Mouse (Mus musculus) limb, embryonic 14.5 days (tissue): ENCODE data around the gene Lamb3. TPM values are rescaled to one million over a fixed set of nuclear protein-coding genes. Genes with fewer than 3 reads are reported as not detected.

Experiments used
- ATAC-seq: fragments of 200-750 bp; cut with Nextera tagmentation; 2 replicates; pipeline ENCODE4 v1.8.0; 2017; ENCODE audit warnings: low read depth, moderate number of reproducible peaks, moderate TSS enrichment; ENCODE audit not compliant: low FRiP score
- DNase-seq: peaks from one replicate; pipeline ENCODE4 v3.0.0-alpha.2; 2015; ENCODE audit warnings: low spot score
- H3K27ac ChIP-seq: fragments of 300-500 bp; sonication (generic); replicated peaks from 2 replicates; pipeline ENCODE4 v1.5.1; 2014; ENCODE audit warnings: low read depth, mild to moderate bottlenecking, low read length, moderate library complexity, mixed read lengths
- H3K27me3 ChIP-seq: fragments of 300-500 bp; sonication (generic); 2 replicates; pipeline ENCODE4 v1.6.1; 2014; ENCODE audit warnings: low read length, mixed read lengths; ENCODE audit not compliant: control insufficient read depth, insufficient read depth
- H3K36me3 ChIP-seq: fragments of 300-500 bp; sonication (generic); 2 replicates; pipeline ENCODE4 v1.6.1; 2014; ENCODE audit warnings: mild to moderate bottlenecking, low read length, moderate library complexity, mixed read lengths; ENCODE audit not compliant: control insufficient read depth, insufficient read depth
- H3K4me1 ChIP-seq: fragments of 300-500 bp; sonication (generic); 2 replicates; pipeline ENCODE4 v1.6.1; 2014; ENCODE audit warnings: antibody characterized with exemption, low read length, mixed read lengths; ENCODE audit not compliant: control insufficient read depth, insufficient read depth
- H3K4me2 ChIP-seq: fragments of 300-500 bp; sonication (generic); replicated peaks from 2 replicates; pipeline ENCODE4 v1.6.1; 2014; ENCODE audit warnings: low read depth, mild to moderate bottlenecking, low read length, moderate library complexity; ENCODE audit not compliant: severe bottlenecking
- H3K4me3 ChIP-seq: fragments of 300-500 bp; sonication (generic); replicated peaks from 2 replicates; pipeline ENCODE4 v1.5.1; 2014; ENCODE audit warnings: low read length
- H3K9ac ChIP-seq: fragments of 300-500 bp; sonication (generic); 2 replicates; pipeline ENCODE4 v1.6.1; 2014; ENCODE audit warnings: mild to moderate bottlenecking, low read depth, low read length, moderate library complexity; ENCODE audit not compliant: severe bottlenecking
- H3K9me3 ChIP-seq: fragments of 300-500 bp; sonication (generic); 2 replicates; pipeline ENCODE4 v1.6.1; 2016; ENCODE audit warnings: low read length; ENCODE audit not compliant: control insufficient read depth
- POLR2A ChIP-seq: fragments of 200-500 bp; IDR thresholded peaks from 2 replicates; pipeline ENCODE4 v1.8.0; 2012; ENCODE audit warnings: inconsistent platforms, mild to moderate bottlenecking, moderate library complexity, borderline replicate concordance; ENCODE audit not compliant: insufficient read depth, insufficient read length; ENCODE audit errors: extremely low read depth
- WGBS: fragments of 180-500 bp; shearing (Covaris S2); extraction: QIAGEN DNeasy Blood & Tissue Kit; methylation state at CpG from one replicate; pipeline ENCODE4 v1.1.7; 2014; 5-methylcytosine and 5-hydroxymethylcytosine counted together
- polyA plus RNA-seq, 2 experiments: library from polyadenylated mRNA; depleted of rRNA in 1 of 2; stranded (reverse) in 1 of 2; unstranded in 1 of 2; fragments of >200 nt; fragmentation: Nextera tagmentation in 1 of 2; extraction: Ambion mirVana in 1 of 2; gene quantifications; 2 replicates each; pipeline versions ENCODE4 v1.2.1 to v1.2.3; 2012 to 2014

The Lamb3 gene
- polyA plus RNA-seq, 2 experiments, result 4.0 to 4.6 TPM

DNA sequence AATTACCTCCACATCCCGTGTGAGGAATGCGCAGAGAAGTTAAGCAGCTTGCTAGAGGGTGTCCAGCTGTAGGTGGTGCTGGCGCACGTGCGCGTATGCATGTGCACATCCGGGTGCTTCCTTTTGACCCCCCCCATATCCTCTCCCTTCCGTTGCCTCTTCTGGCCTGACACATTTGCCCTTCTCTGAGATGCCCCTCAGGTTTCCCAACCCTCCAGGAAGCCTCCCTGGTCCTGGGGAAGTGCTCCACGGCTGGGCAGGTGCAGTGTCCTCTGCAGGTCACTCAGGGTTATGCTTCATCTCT is 129.5 kb downstream of the Lamb3 start:
- DNase-seq, result no peak
- 83% methylated on average over 9 of the region's 9 CpGs for WGBS
- no peak for ATAC-seq

DNA sequence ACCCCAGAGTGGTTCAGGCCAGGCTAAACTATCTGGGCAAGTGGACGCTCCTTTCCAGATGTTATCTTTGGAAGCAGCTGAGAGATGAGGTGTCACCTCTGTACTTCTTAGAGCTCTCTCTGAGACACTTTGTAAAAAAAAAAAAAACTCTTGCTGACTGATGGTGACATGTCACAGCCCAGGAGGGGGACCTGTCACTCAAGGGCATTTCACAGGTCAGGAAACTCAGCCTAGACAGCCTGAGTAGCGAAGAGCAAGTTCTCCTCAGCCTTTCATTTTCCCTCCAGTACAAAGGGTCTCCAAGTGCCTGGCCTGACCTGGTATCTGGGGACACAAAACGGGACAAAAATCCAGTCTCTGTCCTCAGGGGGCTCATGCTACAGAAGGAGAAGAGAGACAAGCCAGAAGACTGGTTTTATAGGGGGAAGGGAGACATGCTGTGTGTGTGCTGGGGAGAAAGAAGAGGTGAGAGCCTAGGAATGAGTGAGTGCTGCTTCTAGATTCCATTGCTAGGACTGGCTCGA is 130.3 kb downstream of the Lamb3 start:
- Histone ChIP-seq H3K27ac (no peak overlapping the region), H3K9ac (no peak overlapping the region), H3K36me3 (no peaks in the 10 kb centered on the region), H3K27me3 (no peaks in the 10 kb centered on the region), H3K4me1 (no peaks in the 10 kb centered on the region), H3K4me3 (no peak overlapping the region), H3K4me2 (no peak overlapping the region), H3K9me3 (no peaks in the 10 kb centered on the region)
- WGBS, result 64% methylated on average over 4 of the region's 4 CpGs
- no peak for TF ChIP-seq POLR2A
- no peak for DNase-seq
- ATAC-seq, result no peak

More for the DNA sequence above, 129.5 kb downstream of the Lamb3 start:
- H3K9me3 ChIP-seq, result no peaks in the 10 kb centered on the region
- H3K27me3 ChIP-seq, result no peaks in the 10 kb centered on the region
- H3K4me3 ChIP-seq, result no peak overlapping the region
- H3K4me1 ChIP-seq, result no peaks in the 10 kb centered on the region
- H3K27ac ChIP-seq, result no peak overlapping the region
- no peak overlapping the region for H3K4me2 ChIP-seq
- H3K9ac ChIP-seq, result no peak overlapping the region
- H3K36me3 ChIP-seq, result no peaks in the 10 kb centered on the region
- no peak for TF ChIP-seq POLR2A

DNA sequence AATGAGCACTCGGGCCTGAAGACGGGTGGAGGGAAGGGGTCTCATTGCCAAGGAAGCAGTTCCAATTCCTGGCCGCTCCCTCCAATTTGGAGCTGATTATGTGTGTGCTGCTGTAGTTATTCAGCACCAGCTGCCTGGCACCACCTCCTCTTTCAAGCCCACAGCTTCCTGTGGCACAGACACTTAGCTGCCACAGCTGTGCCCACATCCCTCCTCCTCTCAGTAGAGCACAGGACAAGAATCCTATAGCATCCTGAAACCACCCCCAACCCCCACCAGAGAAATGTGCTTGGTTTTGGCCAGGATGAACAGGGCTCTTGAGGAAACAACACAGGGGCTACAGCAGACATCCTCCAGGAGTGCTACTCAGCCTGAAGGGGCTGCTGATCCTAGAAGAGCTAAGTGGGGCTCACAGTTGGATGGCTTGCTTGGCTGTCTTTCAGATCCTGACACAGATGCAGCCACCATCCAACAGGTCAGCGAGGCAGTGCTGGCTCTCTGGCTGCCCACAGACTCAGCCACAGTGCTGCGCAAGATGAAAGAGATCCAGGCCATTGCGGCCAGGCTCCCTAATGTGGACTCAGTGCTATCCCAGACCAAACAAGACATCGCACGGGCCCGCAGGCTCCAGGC is 131.0 kb downstream of the Lamb3 start:
- H3K27ac ChIP-seq, result no peak overlapping the region

DNA sequence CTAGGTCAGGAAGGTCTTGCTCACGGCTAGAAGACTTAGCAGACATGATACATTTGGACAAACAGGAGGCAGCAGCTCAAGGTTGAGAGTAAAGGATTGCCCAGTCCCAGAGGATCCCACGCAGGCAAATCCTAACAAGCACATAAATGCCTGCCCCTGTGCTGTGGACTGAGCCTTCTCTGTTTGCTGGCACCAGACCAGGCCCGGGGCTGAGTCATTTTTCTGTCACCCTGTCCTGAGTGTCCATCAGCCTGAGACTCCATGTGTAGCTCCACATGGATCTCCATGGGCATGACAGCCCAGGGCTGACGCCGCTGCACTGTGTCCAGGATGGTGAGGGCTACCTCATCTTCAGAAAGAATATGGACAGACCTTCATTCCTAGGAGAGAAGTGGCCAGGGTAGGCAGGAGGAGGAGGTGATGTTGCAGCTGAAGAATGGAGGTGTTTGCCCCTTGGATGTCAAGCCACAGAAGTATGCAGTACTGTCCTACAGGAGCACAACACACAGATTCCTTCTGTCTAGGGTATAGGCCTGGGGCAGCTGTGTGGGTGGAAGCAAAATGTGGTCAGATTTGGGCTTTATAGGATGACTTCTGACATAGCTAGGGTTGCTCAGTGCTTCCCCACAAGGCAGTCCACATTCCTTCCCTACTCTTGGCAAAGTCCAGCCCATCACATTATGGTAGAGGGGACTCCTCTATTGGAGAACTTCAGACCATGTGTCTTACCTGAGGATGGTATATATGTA is 134.9 kb downstream of the Lamb3 start:
- no peak for TF ChIP-seq POLR2A
- H3K4me2 ChIP-seq, result no peak overlapping the region
- H3K4me3 ChIP-seq, result no peak overlapping the region
- H3K36me3 ChIP-seq, result 0 out of 2 replicates have a peak, but pooled peaks cover 3% of the 10 kb centered on the region
- no peaks in the 10 kb centered on the region for H3K27me3 ChIP-seq
- DNase-seq (no peak), ATAC-seq (no peak)
- H3K27ac ChIP-seq, result no peak overlapping the region
- no peaks in the 10 kb centered on the region for H3K4me1 ChIP-seq
- no peaks in the 10 kb centered on the region for H3K9me3 ChIP-seq
- H3K9ac ChIP-seq, result no peak overlapping the region
- 87% methylated on average over 5 of the region's 5 CpGs for WGBS

More for the DNA sequence above, 131.0 kb downstream of the Lamb3 start:
- Histone ChIP-seq H3K27me3 (no peaks in the 10 kb centered on the region), H3K4me3 (no peak overlapping the region), H3K4me1 (no peaks in the 10 kb centered on the region), H3K9me3 (no peaks in the 10 kb centered on the region), H3K36me3 (no peaks in the 10 kb centered on the region), H3K4me2 (no peak overlapping the region), H3K9ac (no peak overlapping the region)
- TF ChIP-seq POLR2A, result no peak
- DNase-seq, result no peak
- 69% methylated on average over 9 of the region's 9 CpGs for WGBS
- no peak for ATAC-seq

DNA sequence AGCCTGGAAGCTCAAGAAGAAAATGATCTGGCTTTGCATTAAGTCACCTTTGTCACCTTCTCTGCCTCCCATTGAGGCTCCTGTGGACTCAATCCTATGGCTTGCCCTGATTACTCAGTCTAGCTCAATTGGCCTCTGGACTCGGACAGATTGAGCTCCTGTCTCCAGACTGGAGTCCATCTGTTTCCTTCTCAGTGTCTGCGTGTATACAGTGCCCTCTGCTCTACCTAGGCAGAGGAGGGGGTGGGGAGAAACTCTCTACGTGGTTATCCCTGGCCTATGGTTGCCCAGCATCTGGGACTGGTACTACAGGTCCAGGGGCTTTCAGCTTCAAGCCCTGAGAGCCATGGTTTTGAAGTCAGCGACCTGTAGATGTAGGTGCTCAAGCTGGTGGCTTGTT is 136.4 kb downstream of the Lamb3 start:
- no peaks in the 10 kb centered on the region for H3K27me3 ChIP-seq
- no peak overlapping the region for H3K4me2 ChIP-seq
- H3K4me1 ChIP-seq, result no peaks in the 10 kb centered on the region
- TF ChIP-seq POLR2A, result no peak
- 0 out of 2 replicates have a peak, but pooled peaks cover 10% of the 10 kb centered on the region for H3K36me3 ChIP-seq
- WGBS, result 71% methylated on average over 4 of the region's 4 CpGs
- H3K9me3 ChIP-seq, result no peaks in the 10 kb centered on the region
- H3K27ac ChIP-seq, result no peak overlapping the region
- no peak overlapping the region for H3K4me3 ChIP-seq
- ATAC-seq, result no peak
- no peak overlapping the region for H3K9ac ChIP-seq
- no peak for DNase-seq
